Mouse (Mus musculus) midbrain, embryonic 13.5 days (tissue): ENCODE measurements around the gene Nosip. TPM values are rescaled to one million over a fixed set of nuclear protein-coding genes. Genes with fewer than 3 reads are reported as not detected.
"Not testable (repeated sequence)": the region's sequence is repeated elsewhere in the genome, so short reads cannot be mapped to it uniquely, and the experiment has no call there.

ENCODE experiments used
- ATAC-seq: fragments of 200-750 bp; cut with Nextera tagmentation; 2 replicates; pipeline ENCODE4 v1.8.0; 2017; ENCODE audit warnings: mild to moderate bottlenecking, moderate TSS enrichment, moderate library complexity
- H3K27ac ChIP-seq: fragments of 300-500 bp; sonication (generic); 2 replicates; pipeline ENCODE4 v1.5.1; 2015; ENCODE audit warnings: inconsistent platforms, mild to moderate bottlenecking, moderate library complexity
- H3K27me3 ChIP-seq: fragments of 300-500 bp; sonication (generic); 2 replicates; pipeline ENCODE4 v1.6.1; 2015; ENCODE audit warnings: mild to moderate bottlenecking, inconsistent platforms
- H3K36me3 ChIP-seq: fragments of 300-500 bp; sonication (generic); 2 replicates; pipeline ENCODE4 v1.6.1; 2015; ENCODE audit warnings: mild to moderate bottlenecking, inconsistent platforms
- H3K4me1 ChIP-seq: fragments of 300-500 bp; sonication (generic); replicated peaks from 2 replicates; pipeline ENCODE4 v1.6.1; 2015; ENCODE audit warnings: inconsistent platforms
- H3K4me2 ChIP-seq: fragments of 300-500 bp; sonication (generic); replicated peaks from 2 replicates; pipeline ENCODE4 v1.6.1; 2015; ENCODE audit warnings: moderate library complexity, mild to moderate bottlenecking, inconsistent platforms
- H3K4me3 ChIP-seq: fragments of 300-500 bp; sonication (generic); replicated peaks from 2 replicates; pipeline ENCODE4 v1.5.1; 2015; ENCODE audit warnings: mild to moderate bottlenecking, inconsistent platforms
- H3K9ac ChIP-seq: fragments of 300-500 bp; sonication (generic); replicated peaks from 2 replicates; pipeline ENCODE4 v1.6.1; 2015; ENCODE audit warnings: mild to moderate bottlenecking, inconsistent platforms
- H3K9me3 ChIP-seq: fragments of 300-500 bp; sonication (generic); 2 replicates; pipeline ENCODE4 v1.6.1; 2016; ENCODE audit warnings: mild to moderate bottlenecking, inconsistent platforms
- WGBS: fragments of 180-500 bp; shearing (Covaris S2); methylation state at CpG from one replicate; pipeline ENCODE4 v1.1.7; 2015; 5-methylcytosine and 5-hydroxymethylcytosine counted together
- polyA plus RNA-seq: library from polyadenylated mRNA; unstranded; fragments of >200 nt; fragmentation: Nextera tagmentation; extraction: Ambion mirVana; gene quantifications from 2 replicates; pipeline ENCODE4 v1.2.1, GENCODE M21; 2015

The Nosip gene
- polyA plus RNA-seq, 1 experiment from 2014 or later = 61.8 TPM

- Histone ChIP-seq H3K4me1 (no peaks in the 10 kb centered on the region), H3K27me3 (no peaks in the 10 kb centered on the region), H3K27ac (no peak overlapping the region), H3K36me3 (peaks cover 12% of the 10 kb centered on the region), H3K4me2 (no peak overlapping the region), H3K4me3 (no peak overlapping the region), H3K9me3 (no peaks in the 10 kb centered on the region), H3K9ac (no peak overlapping the region)
- no peak for ATAC-seq
- WGBS = 88% methylated on average over 2 of the region's 2 CpGs
Observed at GRCm38 (mm10) chr7:45113476-45113875, 51.2 kb downstream of the Nosip start.

GRCm38 (mm10) chr7:45117566-45117965 lies 55.3 kb downstream of the Nosip start:
- Histone ChIP-seq H3K4me3 (no peak overlapping the region), H3K4me2 (no peak overlapping the region), H3K27ac (no peak overlapping the region), H3K4me1 (peaks cover 13% of the 10 kb centered on the region), H3K9ac (no peak overlapping the region), H3K27me3 (no peaks in the 10 kb centered on the region), H3K9me3 (no peaks in the 10 kb centered on the region), H3K36me3 (peaks cover 50% of the 10 kb centered on the region)
- ATAC-seq = no peak
- WGBS = 80% methylated on average over 8 of the region's 8 CpGs

GRCm38 (mm10) chr7:45118336-45118735 lies 56.1 kb downstream of the Nosip start:
- 95% methylated on average over 6 of the region's 6 CpGs for WGBS
- H3K36me3 ChIP-seq = peaks cover 57% of the 10 kb centered on the region
- H3K4me3 ChIP-seq = no peak overlapping the region
- H3K9ac ChIP-seq = no peak overlapping the region
- no peak overlapping the region for H3K4me2 ChIP-seq
- H3K9me3 ChIP-seq = no peaks in the 10 kb centered on the region
- H3K27me3 ChIP-seq = no peaks in the 10 kb centered on the region
- no peak overlapping the region for H3K27ac ChIP-seq
- H3K4me1 ChIP-seq = peaks cover 21% of the 10 kb centered on the region
- ATAC-seq = no peak

GRCm38 (mm10) chr7:45119780-45120709 lies 57.8 kb downstream of the Nosip start:
- no peak overlapping the region; the same call in 1 of the 2 replicates for H3K4me3 ChIP-seq
- no peak for ATAC-seq
- peaks cover 28% of the 10 kb centered on the region for H3K4me1 ChIP-seq
- 85% methylated on average over 5 of the region's 5 CpGs for WGBS
- no peaks in the 10 kb centered on the region for H3K27me3 ChIP-seq
- no peak overlapping the region for H3K4me2 ChIP-seq
- peaks cover 59% of the 10 kb centered on the region for H3K36me3 ChIP-seq
- no peaks in the 10 kb centered on the region for H3K9me3 ChIP-seq
- no peak overlapping the region for H3K27ac ChIP-seq
- 0 out of 2 replicates have a peak overlapping the region, but pooled peaks have one; percentile 23 for H3K9ac ChIP-seq

- WGBS = 82% methylated on average over 8 of the region's 8 CpGs
- no peak overlapping the region for H3K4me2 ChIP-seq
Observed at GRCm38 (mm10) chr7:45121404-45121803, 59.2 kb downstream of the Nosip start.

GRCm38 (mm10) chr7:45121966-45122365 lies 59.7 kb downstream of the Nosip start:
- H3K4me3 ChIP-seq = no peak overlapping the region
- peaks cover 47% of the 10 kb centered on the region for H3K4me1 ChIP-seq
- H3K27me3 ChIP-seq = no peaks in the 10 kb centered on the region
- H3K36me3 ChIP-seq = peaks cover 79% of the 10 kb centered on the region
- H3K27ac ChIP-seq = no peak overlapping the region
- no peaks in the 10 kb centered on the region for H3K9me3 ChIP-seq
- peak overlapping the region; percentile 49 for H3K9ac ChIP-seq
- no peak for ATAC-seq
- H3K4me2 ChIP-seq = no peak overlapping the region

More at GRCm38 (mm10) chr7:45121404-45121803, 59.2 kb downstream of the Nosip start:
- peaks cover 41% of the 10 kb centered on the region for H3K4me1 ChIP-seq
- peak overlapping the region; percentile 49 for H3K9ac ChIP-seq
- peaks cover 73% of the 10 kb centered on the region for H3K36me3 ChIP-seq
- H3K27ac ChIP-seq = no peak overlapping the region
- H3K9me3 ChIP-seq = no peaks in the 10 kb centered on the region
- H3K27me3 ChIP-seq = no peaks in the 10 kb centered on the region
- H3K4me3 ChIP-seq = no peak overlapping the region
- ATAC-seq = no peak

GRCm38 (mm10) chr7:45122561-45123185 lies 60.4 kb downstream of the Nosip start:
- peak overlapping the region; percentile 21; the same call in 1 of the 2 replicates for H3K27ac ChIP-seq
- H3K4me3 ChIP-seq = peak overlapping the region; percentile 89
- ATAC-seq = no peak

GRCm38 (mm10) chr7:45123186-45123570 lies 60.9 kb downstream of the Nosip start:
- Histone ChIP-seq H3K4me3 (peak overlapping the region; percentile 89), H3K9me3 (no peaks in the 10 kb centered on the region), H3K4me2 (peak overlapping the region; percentile 83), H3K27ac (peak overlapping the region; percentile 21), H3K9ac (peak overlapping the region; percentile 96), H3K36me3 (peaks cover 73% of the 10 kb centered on the region), H3K27me3 (no peaks in the 10 kb centered on the region), H3K4me1 (peaks cover 56% of the 10 kb centered on the region)
- ATAC-seq = no peak
- WGBS = 26% methylated on average over 12 of the region's 12 CpGs

More at GRCm38 (mm10) chr7:45122561-45123185, 60.4 kb downstream of the Nosip start:
- Histone ChIP-seq H3K27me3 (no peaks in the 10 kb centered on the region), H3K4me1 (peaks cover 54% of the 10 kb centered on the region), H3K36me3 (peaks cover 78% of the 10 kb centered on the region), H3K9ac (peak overlapping the region; percentile 96), H3K4me2 (peak overlapping the region; percentile 83), H3K9me3 (no peaks in the 10 kb centered on the region)
- 85% methylated on average over 15 of the region's 15 CpGs for WGBS

- Histone ChIP-seq H3K4me2 (peak within 1 kb of the TSS; percentile 83), H3K36me3 (peaks cover 63% of the 10 kb centered on the region), H3K4me1 (peaks cover 58% of the 10 kb centered on the region), H3K9ac (peak within 1 kb of the TSS; percentile 96), H3K9me3 (no peaks in the 10 kb centered on the region), H3K4me3 (peak within 1 kb of the TSS; percentile 89), H3K27ac (peak within 1 kb of the TSS; percentile 89), H3K27me3 (no peaks in the 10 kb centered on the region)
- ATAC-seq = peak; percentile 88
- WGBS = under 1% methylated on average over 59 of the region's 59 CpGs
Observed at GRCm38 (mm10) chr7:45124224-45125143, 62.3 kb downstream of the Nosip start, which contains the start of gene Rps11. TSS of gene Rps11 (minus strand) at chr7:45124439.

- WGBS = 28% methylated on average over 7 of the region's 7 CpGs
- peaks cover 64% of the 10 kb centered on the region for H3K4me1 ChIP-seq
Observed at GRCm38 (mm10) chr7:45125144-45125600, 62.9 kb downstream of the Nosip start.

GRCm38 (mm10) chr7:45125649-45126048 lies 63.4 kb downstream of the Nosip start:
- peaks cover 52% of the 10 kb centered on the region for H3K36me3 ChIP-seq
- not testable (repeated sequence) for H3K9me3 ChIP-seq, H3K27me3 ChIP-seq, ATAC-seq
- H3K27ac ChIP-seq = peak overlapping the region; percentile 89
- peak overlapping the region; percentile 60; the same call in 1 of the 2 replicates for H3K9ac ChIP-seq
- 0 out of 2 replicates have a peak overlapping the region, but pooled peaks have one; percentile 55 for H3K4me2 ChIP-seq
- 59% methylated on average over 5 of the region's 5 CpGs for WGBS
- peak overlapping the region; percentile 11 for H3K4me3 ChIP-seq
- H3K4me1 ChIP-seq = peaks cover 64% of the 10 kb centered on the region

More at GRCm38 (mm10) chr7:45125144-45125600, 62.9 kb downstream of the Nosip start:
- H3K4me2 ChIP-seq = peak overlapping the region; percentile 55
- no peaks in the 10 kb centered on the region for H3K27me3 ChIP-seq
- peaks cover 56% of the 10 kb centered on the region for H3K36me3 ChIP-seq
- peak overlapping the region; percentile 60 for H3K9ac ChIP-seq
- peak overlapping the region; percentile 89 for H3K27ac ChIP-seq
- ATAC-seq = no peak
- no peaks in the 10 kb centered on the region for H3K9me3 ChIP-seq
- H3K4me3 ChIP-seq = peak overlapping the region; percentile 11
